Mouse (Mus musculus) erythroblast, embryonic 14.5 days (primary cell): ENCODE data around the gene Gm12355. TPM values are rescaled to one million over a fixed set of nuclear protein-coding genes. Genes with fewer than 3 reads are reported as not detected.

Experiments used
- H3K27me3 ChIP-seq: 2 replicates; pipeline ENCODE4 v1.6.1; 2012; ENCODE audit warnings: inconsistent platforms; ENCODE audit not compliant: control insufficient read depth
- H3K36me3 ChIP-seq: 2 replicates; pipeline ENCODE4 v1.6.1; 2012; ENCODE audit warnings: mild to moderate bottlenecking, inconsistent platforms; ENCODE audit not compliant: control insufficient read depth
- H3K4me1 ChIP-seq: 2 replicates; pipeline ENCODE4 v1.6.1; 2012; ENCODE audit warnings: inconsistent platforms; ENCODE audit not compliant: control insufficient read depth
- H3K4me3 ChIP-seq: replicated peaks from 2 replicates; pipeline ENCODE3; 2012; ENCODE audit warnings: moderate library complexity, mild to moderate bottlenecking, inconsistent platforms
- H3K9me3 ChIP-seq: 2 replicates; pipeline ENCODE4 v1.6.1; 2012; ENCODE audit warnings: low read length, inconsistent platforms, mixed read lengths; ENCODE audit not compliant: control insufficient read depth
- GATA1 ChIP-seq: IDR thresholded peaks from 2 replicates; pipeline ENCODE4 v1.6.1; 2012; ENCODE audit warnings: low read length, inconsistent platforms, mixed read lengths
- TAL1 ChIP-seq: IDR thresholded peaks from 3 replicates; pipeline ENCODE4 v1.6.1; 2012; ENCODE audit warnings: low read length, inconsistent platforms, mixed read lengths
- polyA plus RNA-seq: library from polyadenylated mRNA; stranded (reverse); fragments of >175 nt; gene quantifications from 2 replicates; pipeline ENCODE4 v1.2.3, GENCODE M21; 2012

Gm12355 gene
- polyA plus RNA-seq, 1 experiment, result not detected

GRCm38 (mm10) chr11:98595473-98595872 is 30.0 kb downstream of the Gm12355 start:
- no peak overlapping the region for H3K4me3 ChIP-seq
- peaks cover 55% of the 10 kb centered on the region for H3K27me3 ChIP-seq
- peaks cover 39% of the 10 kb centered on the region for H3K4me1 ChIP-seq
- no peaks in the 10 kb centered on the region for H3K9me3 ChIP-seq
- no peak for TF ChIP-seq TAL1
- TF ChIP-seq GATA1, result no peak
- H3K36me3 ChIP-seq, result no peaks in the 10 kb centered on the region

GRCm38 (mm10) chr11:98595021-98595420 is 30.4 kb downstream of the Gm12355 start:
- Histone ChIP-seq H3K9me3 (no peaks in the 10 kb centered on the region), H3K27me3 (peaks cover 51% of the 10 kb centered on the region), H3K4me1 (peaks cover 39% of the 10 kb centered on the region), H3K36me3 (no peaks in the 10 kb centered on the region), H3K4me3 (no peak overlapping the region)
- TF ChIP-seq GATA1, result no peak

GRCm38 (mm10) chr11:98590548-98591445 is 34.7 kb downstream of the Gm12355 start:
- no peaks in the 10 kb centered on the region for H3K9me3 ChIP-seq
- H3K27me3 ChIP-seq, result peaks cover 26% of the 10 kb centered on the region
- H3K4me1 ChIP-seq, result peaks cover 64% of the 10 kb centered on the region
- TF ChIP-seq TAL1, result no peak
- no peak for TF ChIP-seq GATA1
- peaks cover 2% of the 10 kb centered on the region for H3K36me3 ChIP-seq
- H3K4me3 ChIP-seq, result no peak overlapping the region

- no peak for TF ChIP-seq TAL1
- no peak for TF ChIP-seq GATA1
- H3K9me3 ChIP-seq, result no peaks in the 10 kb centered on the region
- H3K27me3 ChIP-seq, result peaks cover 16% of the 10 kb centered on the region
- peaks cover 17% of the 10 kb centered on the region for H3K36me3 ChIP-seq
- H3K4me3 ChIP-seq, result peak overlapping the region; percentile 16
- peaks cover 74% of the 10 kb centered on the region for H3K4me1 ChIP-seq
These were observed 36.2 kb downstream of the Gm12355 start for GRCm38 (mm10) chr11:98589306-98589705.

- Histone ChIP-seq H3K4me1 (peaks cover 78% of the 10 kb centered on the region), H3K36me3 (peaks cover 22% of the 10 kb centered on the region), H3K9me3 (no peaks in the 10 kb centered on the region), H3K4me3 (peak overlapping the region; percentile 79), H3K27me3 (peaks cover 14% of the 10 kb centered on the region)
- TF ChIP-seq TAL1, result no peak
These were observed 36.6 kb downstream of the Gm12355 start for GRCm38 (mm10) chr11:98588833-98589281.

- H3K4me3 ChIP-seq, result peak overlapping the region; percentile 79
- TF ChIP-seq TAL1, result peak; percentile 27; the same call in 1 of the 3 replicates
- no peak; the same call in 1 of the 2 replicates for TF ChIP-seq GATA1
- peaks cover 30% of the 10 kb centered on the region for H3K36me3 ChIP-seq
- H3K27me3 ChIP-seq, result peaks cover 9% of the 10 kb centered on the region
- H3K4me1 ChIP-seq, result peaks cover 85% of the 10 kb centered on the region
- H3K9me3 ChIP-seq, result no peaks in the 10 kb centered on the region
These were observed 37.5 kb downstream of the Gm12355 start for GRCm38 (mm10) chr11:98587684-98588546.

GRCm38 (mm10) chr11:98586892-98587563 is 38.4 kb downstream of the Gm12355 start, which contains the start of gene Ormdl3:
Gene Ormdl3, minus strand, starts transcription at chr11:98587368.
- Histone ChIP-seq H3K36me3 (peaks cover 39% of the 10 kb centered on the region), H3K4me1 (peaks cover 86% of the 10 kb centered on the region), H3K9me3 (no peaks in the 10 kb centered on the region), H3K4me3 (peak within 1 kb of the TSS; percentile 79), H3K27me3 (peaks cover 1% of the 10 kb centered on the region; the same call in 1 of the 2 replicates)
- TF ChIP-seq TAL1 (no peak), GATA1 (peak; percentile 12; the same call in 1 of the 2 replicates)

- Histone ChIP-seq H3K9me3 (no peaks in the 10 kb centered on the region), H3K4me1 (peaks cover 87% of the 10 kb centered on the region), H3K36me3 (peaks cover 47% of the 10 kb centered on the region), H3K4me3 (peak overlapping the region; percentile 79), H3K27me3 (no peaks in the 10 kb centered on the region)
- TF ChIP-seq GATA1 (no peak), TAL1 (no peak)
These were observed 39.2 kb downstream of the Gm12355 start for GRCm38 (mm10) chr11:98586087-98586891.
